Mouse (Mus musculus): ENCODE data around the gene Ip6k2. TPM values are rescaled to one million over a fixed set of nuclear protein-coding genes. Genes with fewer than 3 reads are reported as not detected.

The Ip6k2 gene
- total RNA-seq, 2 experiments from 2014 or later = 240 to 270 TPM

DNA sequence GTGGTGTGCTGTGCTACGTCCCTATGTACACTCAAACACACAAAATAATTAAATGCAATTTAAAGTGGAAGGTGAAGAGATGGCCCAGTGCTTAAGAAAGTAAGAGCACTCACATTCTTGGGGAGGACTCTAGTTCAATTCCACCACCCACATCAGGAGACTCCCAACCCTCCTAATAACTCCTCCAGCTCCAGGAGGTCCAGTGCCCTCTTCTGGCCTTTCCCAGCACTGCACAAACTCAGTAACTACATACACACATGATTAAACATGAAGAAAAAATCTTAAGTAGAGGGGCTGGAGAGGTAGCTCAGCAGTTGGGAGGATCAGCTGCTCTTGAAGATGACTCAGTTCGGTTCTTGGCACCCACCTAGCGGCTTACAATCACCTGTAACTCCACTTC is 35.9 kb downstream of the Ip6k2 start:
- DNase-seq (ENCODE audit: low spot score in 2 of 2) = peak in 1 of 2 experiments; percentile 63

DNA sequence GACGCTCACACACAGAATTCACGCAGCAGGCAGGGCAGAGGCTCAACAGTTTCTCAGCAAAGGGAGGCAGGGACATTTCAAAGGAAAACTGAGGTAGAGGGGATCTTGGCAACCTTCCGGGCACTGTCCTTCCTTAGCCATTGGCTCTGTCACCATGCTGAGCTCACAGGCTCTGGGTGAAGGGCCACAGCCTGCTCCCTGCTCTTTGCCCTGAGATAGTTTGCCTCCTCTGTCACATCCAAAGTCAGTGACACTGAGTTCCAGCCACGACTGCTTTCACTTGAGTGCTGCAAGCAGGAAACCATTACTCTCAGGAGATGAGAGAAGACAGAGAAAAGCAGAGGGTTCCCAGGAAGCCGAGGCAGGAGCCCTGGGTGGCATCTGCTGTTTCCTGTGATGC is 36.5 kb downstream of the Ip6k2 start:
- DNase-seq (ENCODE audit: low spot score in 2 of 2) = no peak

DNA sequence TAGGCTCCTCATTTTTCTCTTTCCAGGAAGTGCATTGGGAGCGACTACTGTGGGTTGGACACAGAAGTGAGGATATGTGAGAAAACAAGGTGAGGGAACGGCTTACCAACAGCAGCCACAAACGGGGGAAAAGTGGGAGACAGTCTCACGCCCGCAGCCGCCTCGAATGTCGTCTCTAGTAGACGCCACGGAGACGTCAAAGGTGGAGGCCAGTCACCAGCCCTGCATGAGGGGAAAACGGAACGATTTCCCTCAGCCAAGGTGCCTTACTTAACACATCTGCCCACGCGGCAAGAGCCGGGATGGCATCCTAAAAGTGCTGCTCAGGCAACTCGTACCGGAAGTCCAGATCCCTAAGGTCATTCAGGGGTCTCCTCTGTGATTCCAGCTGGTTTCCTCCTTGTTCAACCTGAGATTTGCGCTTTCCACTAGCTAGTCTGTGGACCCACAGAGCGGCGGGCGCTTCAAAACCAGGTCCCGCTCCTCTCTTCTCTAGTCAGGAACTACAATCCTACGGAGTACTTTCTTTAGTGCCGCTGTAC is 40.6 kb downstream of the Ip6k2 start:
- no peak for DNase-seq (ENCODE audit: low spot score in 2 of 2)

DNA sequence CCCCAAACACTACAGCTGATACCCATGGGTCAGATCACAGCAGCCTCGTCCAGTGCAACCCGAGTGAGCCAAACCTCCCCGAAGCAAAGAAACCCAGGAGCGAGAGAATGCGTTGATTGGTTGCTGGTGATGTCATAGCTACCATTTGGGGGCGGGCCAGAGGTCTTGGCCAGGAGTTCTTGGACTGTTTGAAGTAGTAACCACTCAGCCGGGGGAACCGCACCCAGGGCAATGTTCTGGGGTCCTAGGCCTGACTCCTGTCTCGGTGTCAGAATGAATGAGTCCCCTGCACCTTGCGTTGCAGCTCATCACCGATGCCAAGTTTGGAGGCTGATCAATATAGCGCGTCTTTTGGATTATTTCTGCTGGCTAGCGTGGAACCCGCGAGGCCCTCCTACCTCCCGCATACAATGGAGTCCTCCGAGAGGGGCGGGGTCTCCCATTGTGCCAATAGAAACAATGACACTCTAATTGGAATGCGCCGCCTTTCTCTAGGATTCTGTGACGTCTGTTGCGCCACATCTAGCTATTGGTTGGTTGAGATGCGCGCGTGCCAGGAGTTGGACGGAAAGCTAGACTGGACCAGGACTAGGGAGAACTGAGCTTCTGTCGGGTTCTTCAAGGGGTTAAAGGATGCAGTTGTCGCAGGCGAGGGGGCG is 41.3 kb downstream of the Ip6k2 start:
- DNase-seq (ENCODE audit: low spot score in 2 of 2) = peak; percentile 91 to 94

DNA sequence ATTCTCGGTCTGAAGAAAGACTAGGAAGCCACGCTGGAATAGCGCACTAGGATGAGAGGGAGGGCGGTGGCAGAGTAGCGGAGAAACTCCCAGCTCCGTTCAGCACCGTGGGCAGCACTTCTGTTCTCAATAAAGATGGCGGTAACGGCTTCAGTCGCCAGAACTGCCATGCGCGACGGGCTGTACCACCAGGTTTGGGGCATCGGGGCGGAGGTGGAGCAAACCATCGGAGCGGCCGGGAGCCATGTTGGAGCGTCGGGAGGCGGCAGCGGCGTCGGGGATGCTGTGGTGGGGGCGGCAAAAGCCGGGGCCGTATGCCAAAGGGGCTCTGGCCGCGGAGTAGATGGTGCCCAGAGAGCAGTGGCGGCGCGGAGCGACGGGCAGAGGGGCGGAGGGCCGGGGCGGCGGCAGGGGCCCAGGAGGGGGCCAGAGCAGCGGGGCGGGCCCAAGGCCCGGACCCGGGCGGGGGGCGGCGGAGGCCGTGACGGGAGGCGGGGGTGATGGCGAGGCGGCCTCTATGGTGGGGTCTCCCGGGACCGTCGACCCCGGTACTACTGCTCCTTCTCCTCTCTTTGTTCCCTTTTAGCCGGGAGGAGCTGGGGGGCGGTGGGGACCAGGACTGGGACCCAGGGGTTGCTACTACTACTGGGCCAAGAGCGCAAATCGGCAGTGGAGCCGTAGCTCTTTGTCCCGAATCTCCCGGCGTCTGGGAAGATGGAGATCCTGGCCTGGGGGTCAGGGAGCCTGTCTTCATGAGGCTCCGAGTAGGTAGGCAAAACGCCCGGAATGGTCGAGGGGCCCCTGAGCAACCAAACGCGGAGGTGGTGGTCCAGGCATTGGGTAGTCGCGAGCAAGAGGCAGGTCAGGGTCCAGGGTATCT is 42.5 kb downstream of the Ip6k2 start, which contains the start of gene Celsr3:
TSS of gene Celsr3 (plus strand) at position 501 of the 880 bp plus-strand sequence.
- peak; percentile 90 to 94 for DNase-seq (ENCODE audit: low spot score in 2 of 2)

DNA sequence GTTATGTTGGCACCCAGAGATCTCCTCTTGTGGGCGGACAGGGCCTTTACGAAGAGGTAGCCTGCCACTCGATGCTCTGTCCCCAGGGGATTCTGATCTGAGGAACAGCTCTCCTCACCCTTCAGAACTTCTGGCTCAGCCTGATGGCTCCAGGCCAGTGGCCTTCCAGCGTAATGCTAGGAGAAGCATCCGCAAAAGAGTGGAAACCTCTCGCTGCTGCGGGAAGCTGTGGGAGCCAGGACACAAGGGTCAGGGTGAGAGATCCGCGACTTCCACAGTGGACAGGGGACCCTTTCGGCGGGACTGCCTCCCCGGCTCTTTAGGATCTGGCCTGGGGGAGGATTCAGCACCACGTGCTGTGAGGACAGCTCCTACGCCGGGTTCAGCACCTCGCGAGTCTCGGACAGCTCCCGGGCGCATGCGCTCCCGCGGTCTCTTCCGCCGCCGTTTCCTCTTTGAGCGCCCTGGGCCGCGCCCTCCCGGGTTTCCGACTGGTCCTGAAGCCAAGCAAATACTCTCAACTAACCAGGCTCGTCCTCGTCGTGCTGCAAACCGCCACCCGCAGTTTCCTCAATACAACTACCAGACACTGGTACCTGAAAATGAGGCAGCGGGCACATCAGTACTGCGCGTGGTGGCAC is 43.2 kb downstream of the Ip6k2 start:
- peak in 1 of 2 experiments; percentile 74 for DNase-seq (ENCODE audit: low spot score in 2 of 2)

DNA sequence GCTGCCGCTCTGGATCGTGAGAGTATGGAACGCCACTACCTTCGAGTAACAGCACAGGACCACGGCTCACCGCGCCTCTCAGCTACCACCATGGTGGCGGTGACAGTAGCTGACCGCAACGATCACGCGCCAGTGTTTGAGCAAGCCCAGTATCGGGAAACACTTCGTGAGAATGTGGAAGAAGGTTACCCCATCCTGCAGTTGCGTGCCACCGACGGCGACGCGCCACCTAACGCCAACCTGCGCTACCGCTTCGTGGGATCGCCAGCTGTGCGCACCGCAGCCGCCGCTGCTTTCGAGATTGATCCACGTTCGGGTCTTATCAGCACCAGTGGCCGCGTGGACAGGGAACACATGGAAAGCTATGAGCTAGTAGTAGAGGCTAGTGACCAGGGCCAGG is 43.9 kb downstream of the Ip6k2 start:
- no peak for DNase-seq (ENCODE audit: low spot score in 2 of 2)

DNA sequence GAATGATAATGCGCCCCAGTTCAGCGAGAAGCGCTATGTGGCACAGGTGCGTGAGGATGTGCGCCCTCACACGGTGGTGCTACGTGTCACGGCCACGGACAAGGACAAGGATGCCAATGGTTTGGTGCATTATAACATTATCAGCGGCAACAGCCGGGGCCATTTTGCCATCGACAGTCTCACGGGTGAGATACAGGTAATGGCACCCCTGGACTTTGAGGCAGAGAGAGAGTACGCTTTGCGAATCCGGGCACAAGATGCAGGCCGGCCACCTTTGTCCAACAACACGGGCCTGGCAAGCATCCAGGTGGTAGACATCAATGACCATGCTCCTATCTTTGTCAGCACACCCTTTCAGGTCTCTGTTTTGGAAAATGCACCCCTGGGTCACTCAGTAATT is 44.3 kb downstream of the Ip6k2 start:
- DNase-seq (ENCODE audit: low spot score in 2 of 2) = no peak

DNA sequence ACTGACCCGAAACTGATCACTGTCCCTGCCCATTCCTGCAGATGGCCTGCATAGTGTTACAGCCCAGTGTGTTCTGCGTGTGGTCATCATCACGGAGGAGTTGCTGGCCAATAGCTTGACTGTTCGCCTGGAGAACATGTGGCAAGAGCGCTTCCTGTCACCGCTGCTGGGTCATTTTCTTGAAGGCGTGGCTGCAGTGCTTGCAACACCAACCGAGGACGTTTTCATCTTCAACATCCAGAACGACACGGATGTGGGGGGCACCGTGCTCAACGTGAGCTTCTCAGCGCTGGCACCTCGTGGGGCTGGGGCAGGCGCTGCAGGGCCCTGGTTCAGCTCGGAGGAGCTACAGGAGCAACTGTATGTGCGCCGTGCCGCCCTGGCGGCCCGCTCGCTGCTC is 48.0 kb downstream of the Ip6k2 start:
- DNase-seq (ENCODE audit: low spot score in 2 of 2) = no peak

DNA sequence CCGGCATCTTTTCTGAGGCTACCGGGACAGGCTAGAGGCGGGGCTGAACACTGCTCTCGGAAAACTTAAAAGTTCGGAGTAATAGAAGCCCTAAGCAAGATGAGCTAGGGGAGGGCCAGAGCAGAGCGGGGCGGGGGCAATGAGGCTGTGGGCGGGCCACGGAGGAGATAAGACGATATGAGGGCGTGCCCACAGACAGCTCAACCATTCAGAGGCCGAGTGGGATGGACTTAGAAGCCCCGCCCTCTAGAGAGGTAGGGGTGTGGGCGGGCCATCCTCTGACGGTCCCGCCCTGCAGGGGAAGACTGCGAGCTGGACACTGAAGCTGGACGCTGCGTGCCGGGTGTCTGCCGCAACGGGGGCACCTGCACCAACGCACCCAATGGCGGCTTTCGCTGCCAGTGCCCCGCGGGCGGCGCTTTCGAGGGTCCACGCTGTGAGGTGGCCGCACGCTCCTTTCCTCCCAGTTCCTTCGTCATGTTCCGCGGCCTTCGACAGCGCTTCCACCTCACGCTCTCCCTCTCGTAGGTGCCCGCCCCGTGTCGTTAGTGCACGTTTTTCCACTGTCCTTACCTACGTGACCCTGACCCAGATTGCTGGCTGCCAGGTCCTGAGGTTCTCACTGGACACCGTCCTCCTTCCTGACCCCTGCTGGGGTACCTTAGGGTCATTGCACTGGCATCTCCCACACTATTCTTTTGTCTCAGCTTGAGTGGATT is 49.0 kb downstream of the Ip6k2 start:
- DNase-seq (ENCODE audit: low spot score in 2 of 2) = peak; percentile 64 to 77

DNA sequence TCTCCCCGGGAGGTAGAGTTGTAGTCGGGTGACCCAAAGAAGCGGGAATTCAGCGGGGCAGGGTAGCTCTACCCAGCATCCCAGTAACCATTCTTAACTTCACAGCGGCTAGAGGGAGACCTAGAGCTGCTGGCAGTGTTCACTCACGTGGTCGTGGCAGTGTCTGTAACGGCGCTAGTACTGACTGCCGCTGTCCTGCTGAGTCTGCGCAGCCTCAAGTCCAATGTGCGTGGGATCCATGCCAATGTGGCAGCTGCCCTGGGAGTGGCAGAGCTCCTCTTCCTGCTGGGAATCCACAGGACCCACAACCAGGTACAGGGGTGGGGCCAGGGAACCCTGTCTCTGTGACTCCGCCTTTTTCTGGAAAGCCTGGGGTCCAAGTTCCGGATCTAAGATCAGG is 59.4 kb downstream of the Ip6k2 start:
- peak; percentile 52 to 70 for DNase-seq (ENCODE audit: low spot score in 2 of 2)

DNA sequence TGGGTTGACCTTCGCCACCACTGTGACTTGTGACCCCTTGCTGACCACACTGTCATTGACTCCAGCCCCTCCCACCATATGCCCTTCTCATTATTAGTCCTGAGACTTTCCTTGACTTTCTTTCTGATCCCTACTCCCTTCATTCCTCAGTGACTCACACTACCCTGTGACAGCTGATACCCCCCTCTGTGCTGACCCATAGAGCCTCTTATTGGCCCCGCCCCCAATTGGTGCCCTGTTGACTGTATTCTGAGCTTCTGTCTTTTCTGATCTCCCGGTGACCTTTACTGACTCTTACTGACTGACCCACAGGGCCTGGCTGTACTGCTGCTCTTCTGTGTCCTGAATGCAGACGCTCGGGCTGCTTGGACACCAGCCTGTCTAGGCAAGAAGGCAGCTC is 61.8 kb downstream of the Ip6k2 start:
- no peak for DNase-seq (ENCODE audit: low spot score in 2 of 2)

DNA sequence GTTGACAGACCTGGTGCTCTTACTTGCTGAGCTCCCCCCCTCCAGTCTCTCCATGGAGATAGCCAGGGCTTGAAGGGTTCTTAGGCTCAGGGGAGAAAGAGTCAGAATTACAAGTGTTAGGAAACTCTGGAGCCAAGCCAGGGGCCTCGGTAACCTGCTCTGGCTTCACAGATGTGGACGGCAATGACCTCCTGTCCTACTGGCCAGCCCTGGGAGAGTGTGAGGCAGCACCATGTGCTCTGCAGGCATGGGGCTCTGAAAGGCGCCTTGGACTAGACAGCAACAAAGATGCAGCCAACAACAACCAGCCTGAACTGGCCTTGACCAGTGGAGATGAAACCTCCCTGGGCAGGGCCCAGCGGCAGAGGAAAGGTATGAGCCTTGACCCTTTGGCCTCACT is 63.8 kb downstream of the Ip6k2 start:
- DNase-seq (ENCODE audit: low spot score in 2 of 2) = no peak

DNA sequence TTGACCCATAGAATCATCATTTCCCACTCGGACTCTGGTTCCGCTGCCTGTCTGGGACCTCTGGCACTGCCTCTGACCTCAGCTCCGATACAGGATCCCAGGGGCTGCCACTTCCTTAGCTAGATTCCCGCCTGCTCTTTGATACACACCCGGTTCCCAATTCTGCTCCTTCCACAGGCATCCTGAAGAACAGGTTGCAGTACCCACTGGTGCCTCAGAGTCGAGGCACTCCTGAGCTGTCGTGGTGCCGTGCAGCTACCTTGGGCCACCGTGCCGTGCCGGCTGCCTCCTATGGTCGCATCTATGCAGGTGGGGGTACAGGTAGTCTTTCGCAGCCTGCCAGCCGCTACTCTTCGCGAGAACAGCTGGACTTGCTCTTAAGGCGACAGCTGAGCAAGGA is 64.8 kb downstream of the Ip6k2 start:
- DNase-seq (ENCODE audit: low spot score in 2 of 2) = no peak

DNA sequence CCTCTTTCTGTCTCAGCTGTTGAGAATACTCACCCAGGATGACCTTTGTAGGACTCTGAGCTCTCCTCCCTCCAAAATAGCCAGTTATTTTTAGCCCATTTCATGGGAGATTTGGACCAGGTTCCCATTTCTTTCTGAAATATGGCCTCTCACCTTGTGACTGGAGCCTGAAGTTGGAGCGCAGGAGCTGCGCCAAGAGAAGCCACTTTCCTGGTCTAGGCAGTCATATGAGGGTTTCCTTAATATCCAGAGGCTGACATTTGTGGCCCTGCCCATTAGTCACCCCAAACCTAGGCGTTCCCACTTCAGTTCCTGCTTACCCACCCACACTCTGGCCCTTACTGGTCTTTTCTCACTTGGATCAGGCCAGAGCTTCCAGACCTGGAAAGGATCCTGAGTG is 69.4 kb downstream of the Ip6k2 start, which contains the start of gene Slc26a6:
TSS of gene Slc26a6 (plus strand) at position 308 of the 400 bp plus-strand sequence.
- no peak for DNase-seq (ENCODE audit: low spot score in 2 of 2)

DNA sequence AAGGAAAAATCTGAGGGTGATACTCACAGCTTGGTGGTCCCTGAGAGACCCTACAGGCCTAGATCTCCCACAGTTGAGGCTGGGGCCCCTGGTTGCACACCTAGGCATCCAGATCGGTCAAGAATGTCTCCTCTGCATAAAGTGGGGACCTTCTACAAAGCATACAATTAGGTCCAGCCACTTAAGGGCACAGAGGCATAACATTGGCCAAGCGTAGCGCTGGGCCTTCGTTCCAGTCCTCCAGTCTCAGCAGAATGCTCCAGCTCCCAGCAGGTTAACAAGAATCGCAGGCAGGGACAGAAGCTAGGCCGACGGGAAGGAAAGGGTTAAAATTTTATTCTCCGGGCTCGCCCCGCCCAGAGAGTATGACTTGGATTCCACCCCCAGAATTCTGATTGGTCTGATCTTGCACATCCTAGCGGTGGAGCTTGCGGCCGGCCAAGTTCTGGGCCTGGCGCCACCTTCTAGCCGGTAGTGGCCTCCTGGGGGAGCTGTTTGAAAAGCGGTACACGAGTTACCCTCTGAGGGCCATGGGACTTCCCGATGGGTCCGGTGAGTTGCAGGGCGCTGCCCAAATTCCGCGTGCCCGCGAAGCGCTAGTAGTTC is 70.1 kb downstream of the Ip6k2 start:
- peak; percentile 89 to 95 for DNase-seq (ENCODE audit: low spot score in 2 of 2)

DNA sequence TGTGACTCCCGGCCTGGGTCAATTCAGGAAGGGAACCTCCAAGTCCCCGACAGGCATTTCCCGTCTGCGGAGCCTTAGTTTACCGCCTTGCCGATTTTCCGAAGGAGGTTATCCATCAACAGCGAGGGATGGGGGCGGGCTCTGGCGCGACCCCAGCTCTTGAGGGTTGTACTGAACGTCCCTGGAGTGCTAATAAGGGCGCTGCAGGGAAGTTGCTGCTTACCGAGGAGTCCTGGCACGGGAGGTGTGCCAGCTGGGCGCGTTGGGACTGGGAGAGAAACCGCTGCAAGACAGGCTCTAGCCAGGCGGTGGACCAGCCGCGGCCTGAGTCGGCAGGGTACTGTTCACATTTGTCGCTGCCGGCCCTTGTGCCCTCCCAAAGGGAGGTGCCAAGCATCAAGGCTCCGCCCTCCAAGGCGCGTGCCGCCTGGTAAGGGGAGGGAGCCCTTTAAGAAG is 70.7 kb downstream of the Ip6k2 start:
- DNase-seq (ENCODE audit: low spot score in 2 of 2) = peak; percentile 81 to 85

DNA sequence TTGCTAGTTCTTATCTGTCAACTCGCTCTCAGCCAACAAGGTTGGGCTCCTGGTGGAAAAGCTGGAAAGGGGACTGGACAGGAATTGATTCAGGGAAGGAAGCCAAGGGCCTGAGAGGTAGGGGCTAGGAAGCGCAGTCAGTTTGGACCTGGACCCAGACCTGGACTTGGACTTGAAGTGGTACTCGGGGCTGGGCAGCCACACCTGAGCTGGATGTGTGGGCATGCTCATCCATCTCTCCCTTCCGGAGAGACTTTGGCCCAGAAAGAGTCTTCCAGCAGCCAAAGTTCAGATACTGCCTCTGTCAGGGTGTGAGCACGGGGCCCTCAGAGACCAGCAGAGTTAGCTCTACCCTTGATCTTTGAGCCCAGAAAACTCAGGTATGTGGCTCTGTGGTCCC is 71.7 kb downstream of the Ip6k2 start:
- DNase-seq (ENCODE audit: low spot score in 2 of 2) = no peak
